Mouse (Mus musculus): ENCODE measurements around the gene L3mbtl4.

L3mbtl4 gene

DNA sequence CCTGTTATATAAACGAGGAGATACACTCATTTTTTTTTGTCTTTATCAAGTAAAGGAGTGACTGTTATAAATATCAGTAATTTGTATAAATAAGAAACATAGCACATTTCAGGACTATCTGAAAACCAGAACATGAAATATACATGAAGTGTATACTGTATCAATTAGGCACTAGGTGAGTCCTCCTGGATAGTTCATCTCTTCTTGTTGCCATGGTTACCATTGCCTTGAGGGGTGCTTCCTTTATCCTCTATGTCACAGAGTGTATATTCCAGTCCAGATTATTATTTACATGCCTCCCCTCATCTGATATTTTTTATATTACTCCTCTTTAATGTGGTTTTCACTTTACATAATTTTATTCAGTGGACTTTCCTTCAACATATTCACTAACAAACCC, 392.9 kb downstream of the L3mbtl4 start:
- no peak for DNase-seq (ENCODE audit: low spot score)

DNA sequence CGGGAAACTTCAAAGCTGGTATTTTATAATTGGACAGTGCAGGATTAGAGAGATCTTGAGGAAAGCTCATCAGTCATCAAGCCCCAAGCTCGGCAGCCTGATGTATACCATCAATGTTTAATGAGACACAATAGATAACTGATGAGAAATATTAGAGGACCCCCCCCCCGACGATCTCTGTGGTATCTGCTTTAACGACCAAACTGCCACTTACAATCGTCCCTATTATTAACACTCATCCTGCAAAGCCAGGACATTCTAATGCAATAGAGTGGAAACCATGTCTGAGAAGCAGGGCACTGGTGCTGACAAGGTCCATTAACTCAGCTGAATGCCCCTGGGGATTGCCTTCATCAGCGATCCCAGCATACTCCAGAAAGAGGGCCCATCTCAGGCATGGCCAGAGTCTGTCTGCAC, 398.5 kb downstream of the L3mbtl4 start:
- DNase-seq (ENCODE audit: low spot score) = no peak

DNA sequence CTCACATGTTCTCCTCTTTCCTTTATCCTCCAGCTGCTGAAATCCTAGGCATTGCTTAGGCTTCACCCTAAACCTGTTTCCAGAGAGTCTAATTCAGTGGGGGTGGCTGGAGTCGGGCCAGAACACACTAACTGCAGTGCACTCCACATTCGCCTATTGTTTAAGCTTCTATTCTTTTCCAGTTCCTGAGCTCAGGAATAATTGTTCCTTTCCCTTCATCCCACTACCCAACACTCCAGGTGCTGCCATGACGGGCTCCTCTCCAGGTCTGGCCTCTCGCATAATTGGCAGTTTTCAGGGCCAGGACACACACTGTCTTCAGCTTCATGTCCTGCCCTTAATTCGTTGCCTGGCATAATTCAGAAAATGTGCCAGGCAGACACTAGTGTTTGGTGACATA, 437.1 kb downstream of the L3mbtl4 start:
- no peak for DNase-seq (ENCODE audit: low spot score)

DNA sequence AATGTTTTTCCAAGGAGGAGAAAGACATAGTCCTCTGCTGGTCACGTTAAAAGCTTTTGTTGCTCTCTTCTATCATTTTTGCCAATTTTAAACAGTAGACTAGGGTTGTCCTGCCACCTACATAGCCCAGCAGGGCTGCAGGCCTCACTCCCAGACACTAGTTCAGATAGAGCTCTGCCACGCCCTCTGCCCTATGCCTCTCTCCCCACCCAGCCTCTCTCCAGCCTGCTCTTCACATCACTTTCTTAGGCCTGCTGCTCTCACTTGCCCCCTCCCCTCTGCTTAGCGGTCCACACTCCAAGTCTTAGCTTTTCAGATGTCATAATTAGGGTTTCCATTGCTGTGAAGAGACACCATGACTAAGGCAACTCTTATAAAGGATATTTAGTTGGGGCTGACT, 437.8 kb downstream of the L3mbtl4 start:
- DNase-seq (ENCODE audit: low spot score) = no peak

DNA sequence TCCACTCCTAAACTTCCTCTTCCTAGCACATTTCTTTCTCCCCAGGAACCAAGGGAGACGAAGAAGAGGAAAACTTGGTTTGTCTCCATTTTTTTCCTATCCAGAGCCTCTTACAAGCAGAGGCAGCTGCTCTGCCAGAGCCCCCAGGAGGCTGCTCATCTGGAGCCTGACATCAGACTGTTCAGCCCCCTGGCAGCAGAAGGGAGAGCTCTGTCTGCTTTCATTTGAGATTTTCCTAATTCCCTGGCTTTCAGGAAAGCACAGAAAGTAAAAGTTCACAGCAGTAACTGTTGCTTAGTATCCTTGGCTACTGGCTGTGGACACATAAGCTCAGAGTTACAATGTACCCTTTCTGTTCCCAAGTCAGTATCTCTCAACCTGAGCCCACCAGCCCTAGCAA, 474.7 kb downstream of the L3mbtl4 start:
- no peak for DNase-seq (ENCODE audit: low spot score)

DNA sequence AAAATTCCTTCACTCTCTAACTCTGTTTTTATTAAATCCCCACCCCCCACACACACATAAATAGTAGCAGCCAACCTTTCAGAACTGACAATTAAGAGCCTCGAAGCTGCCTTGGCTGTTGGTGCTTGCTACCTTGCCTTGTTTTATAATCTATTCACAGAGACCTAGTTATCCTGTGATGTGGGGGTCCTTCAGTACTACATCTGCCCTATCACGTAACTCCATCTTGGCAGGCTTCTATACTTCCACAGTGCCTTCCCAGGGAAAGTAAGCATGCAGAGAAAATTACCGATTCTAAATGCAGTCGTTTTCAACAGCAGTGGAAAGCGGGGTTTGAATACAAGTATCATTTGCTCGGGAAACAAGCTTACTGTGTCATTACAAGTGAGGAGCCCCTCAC, 476.9 kb downstream of the L3mbtl4 start:
- no peak for DNase-seq (ENCODE audit: low spot score)

DNA sequence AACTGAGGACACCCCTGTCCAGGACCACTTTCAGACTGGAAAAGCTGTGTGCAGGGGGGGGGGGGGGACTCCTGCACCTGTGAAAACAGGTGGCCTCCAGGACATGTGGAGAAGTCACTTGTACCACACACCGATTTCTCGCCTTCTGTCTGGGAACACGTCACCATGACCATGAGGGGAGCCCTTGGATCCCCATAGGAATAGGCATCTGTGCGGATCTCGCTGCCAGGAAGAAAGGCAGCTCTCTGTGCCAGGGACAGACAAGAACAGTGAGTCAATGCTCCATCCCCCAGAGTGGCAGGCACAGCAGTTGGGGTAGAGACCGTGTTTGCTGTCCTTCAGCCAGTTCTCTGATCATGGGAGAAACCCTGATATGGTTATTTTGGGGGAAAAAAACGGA, 479.5 kb downstream of the L3mbtl4 start:
- DNase-seq (ENCODE audit: low spot score) = no peak

DNA sequence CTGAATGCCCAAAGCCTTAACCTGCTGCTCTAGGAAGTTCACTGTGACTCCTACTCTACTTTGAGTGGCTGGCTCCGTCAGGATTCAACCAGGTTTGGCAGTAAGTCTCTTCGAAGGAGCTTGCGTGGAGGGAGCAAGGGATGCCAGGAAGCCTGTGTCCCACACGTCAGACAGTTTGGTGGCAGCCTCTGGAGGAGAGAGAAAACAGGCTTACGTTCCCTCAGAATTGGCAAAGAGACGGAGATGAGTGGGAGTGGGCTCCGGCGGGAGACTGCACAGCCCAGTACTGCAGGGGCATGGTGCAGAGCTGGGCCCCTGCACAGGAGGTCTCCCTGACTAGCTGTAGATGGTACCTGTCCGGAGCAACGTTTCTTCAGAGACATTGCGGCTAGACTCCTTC, 481.2 kb downstream of the L3mbtl4 start:
- no peak for DNase-seq (ENCODE audit: low spot score)

DNA sequence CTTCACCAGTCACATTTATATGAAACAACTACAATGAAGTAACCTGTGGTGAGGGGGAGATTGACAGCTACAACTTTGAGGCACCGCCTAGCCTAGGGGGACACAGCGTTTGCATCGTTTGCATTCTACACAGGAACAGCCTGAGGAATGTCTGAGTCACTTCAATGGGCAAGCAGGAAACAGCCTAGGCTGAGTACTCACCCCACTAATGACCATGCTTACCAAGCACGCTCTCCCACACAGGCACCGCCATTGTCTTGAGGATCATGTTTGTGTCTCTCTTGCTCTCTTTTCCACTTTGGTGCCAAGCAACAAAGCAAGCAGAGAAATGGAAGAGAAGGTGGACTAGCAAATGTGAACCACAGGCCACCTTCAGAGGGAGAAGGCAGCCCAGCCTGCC, 484.8 kb downstream of the L3mbtl4 start:
- DNase-seq (ENCODE audit: low spot score) = no peak

DNA sequence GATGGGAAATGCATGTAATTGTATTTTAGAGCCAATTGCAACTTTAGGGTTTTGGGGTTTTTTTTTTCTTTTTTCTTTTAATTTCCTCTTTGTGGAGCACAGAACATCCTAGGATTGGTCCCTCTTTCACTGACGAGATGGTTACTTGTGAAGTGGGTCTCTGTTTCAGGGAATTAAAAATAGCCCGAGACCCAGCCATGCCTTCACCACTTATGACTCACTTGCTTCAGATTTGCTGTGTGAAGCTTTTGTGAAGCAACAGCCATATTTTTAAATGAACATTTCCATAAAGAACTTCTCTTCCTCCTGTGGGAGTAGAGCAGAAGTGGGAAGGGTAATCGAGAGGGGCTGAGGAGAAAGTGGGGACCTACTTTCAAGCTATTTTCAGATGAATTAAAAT, 485.3 kb downstream of the L3mbtl4 start:
- no peak for DNase-seq (ENCODE audit: low spot score)

DNA sequence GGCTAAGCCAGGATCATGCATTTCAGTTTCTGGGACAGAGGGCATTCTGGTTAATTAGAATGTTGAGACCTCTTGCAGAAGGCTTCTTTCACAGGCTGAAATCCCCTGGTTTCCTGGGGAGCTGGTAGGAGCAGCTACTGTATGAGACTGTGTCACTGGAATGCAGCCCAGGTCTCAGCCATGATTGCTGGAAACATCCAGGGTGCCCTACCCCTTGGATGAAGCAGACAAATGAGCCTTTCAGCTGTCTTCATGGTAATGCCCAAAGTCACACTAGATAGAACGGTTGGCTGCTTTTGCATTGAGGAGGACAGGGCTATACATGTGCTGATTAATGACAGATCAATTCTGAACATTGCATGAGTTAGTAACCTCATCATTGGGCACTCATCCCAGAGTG, 486.4 kb downstream of the L3mbtl4 start:
- no peak for DNase-seq (ENCODE audit: low spot score)

DNA sequence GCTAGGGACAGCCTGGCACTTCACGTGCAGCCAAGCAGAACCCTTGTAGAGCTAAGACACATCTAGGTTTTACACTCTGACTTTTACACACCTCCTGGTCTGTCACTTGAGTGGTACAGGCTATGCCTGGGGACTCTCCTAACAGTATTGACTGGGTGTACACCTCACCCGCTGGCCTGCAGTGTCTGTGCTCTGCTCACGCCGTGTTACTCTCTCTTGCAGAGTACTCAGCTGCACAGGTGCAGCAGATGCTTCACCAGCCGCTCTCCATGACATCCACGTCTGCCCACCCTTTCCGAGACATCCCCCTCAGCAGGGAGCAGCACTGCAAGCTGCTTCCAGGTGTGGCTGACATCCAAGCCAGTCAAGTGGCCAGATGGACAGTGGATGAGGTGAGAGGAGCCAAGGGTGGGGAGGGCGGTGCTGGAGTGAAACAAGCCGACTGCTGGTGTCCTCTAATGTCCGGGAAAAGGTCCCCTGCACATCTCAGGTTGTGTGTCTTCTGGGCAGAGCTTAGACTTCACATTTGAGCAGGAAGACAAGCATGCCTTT, 490.8 kb downstream of the L3mbtl4 start:
- no peak for DNase-seq (ENCODE audit: low spot score)

DNA sequence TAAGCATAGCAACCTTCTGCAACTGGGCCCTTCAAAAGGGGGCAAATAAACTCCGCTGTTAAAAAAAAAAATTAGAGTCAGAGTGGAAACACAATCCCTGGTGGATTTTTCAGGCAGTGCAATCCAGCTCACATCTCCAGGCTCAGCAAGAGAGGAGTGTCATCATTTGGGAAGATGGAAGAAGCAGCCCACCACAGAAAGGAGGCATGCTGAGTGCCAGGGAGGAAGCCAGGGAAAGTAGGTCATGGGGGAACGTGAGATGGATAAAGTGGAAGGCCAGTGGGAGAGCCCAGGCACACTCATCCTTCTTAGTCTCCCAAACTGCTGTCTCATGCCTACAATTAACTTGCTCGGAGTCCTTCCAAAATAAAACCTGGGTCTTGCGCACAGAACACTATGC, 496.0 kb downstream of the L3mbtl4 start:
- DNase-seq (ENCODE audit: low spot score) = no peak

DNA sequence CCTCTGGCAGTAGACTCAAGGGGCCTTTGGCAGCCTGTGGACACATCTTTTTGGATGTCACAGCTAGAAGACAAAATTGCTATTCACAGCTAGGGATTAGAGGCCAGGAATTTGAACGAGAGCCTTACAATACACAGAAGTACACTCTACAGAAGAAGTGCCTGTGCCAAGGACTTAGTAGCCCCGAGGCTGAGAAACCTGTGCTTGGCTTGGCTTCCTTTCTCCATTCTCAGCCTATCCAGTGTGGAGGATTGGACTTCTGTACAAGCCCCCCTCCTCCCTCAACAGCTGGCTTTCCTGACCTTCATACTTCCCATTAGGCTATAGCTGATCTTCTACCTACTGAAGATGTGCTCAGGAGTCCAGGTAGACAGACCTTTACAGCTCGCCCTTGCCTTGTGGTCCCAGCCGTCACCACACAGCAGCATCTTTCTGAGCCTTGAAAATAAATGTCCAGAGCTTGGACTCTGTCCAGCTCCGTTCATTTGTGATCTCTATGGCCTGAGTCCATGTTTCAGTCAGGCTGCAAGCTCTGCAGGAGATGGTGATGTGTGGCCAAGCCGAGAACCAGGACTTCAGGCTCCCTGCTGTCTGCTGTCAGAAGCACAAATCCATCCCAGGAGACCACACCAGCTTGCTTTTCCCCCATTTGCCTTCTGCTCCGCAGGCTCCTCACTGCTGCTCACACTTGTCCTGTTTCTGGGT, 497.6 kb downstream of the L3mbtl4 start:
- DNase-seq (ENCODE audit: low spot score) = no peak

DNA sequence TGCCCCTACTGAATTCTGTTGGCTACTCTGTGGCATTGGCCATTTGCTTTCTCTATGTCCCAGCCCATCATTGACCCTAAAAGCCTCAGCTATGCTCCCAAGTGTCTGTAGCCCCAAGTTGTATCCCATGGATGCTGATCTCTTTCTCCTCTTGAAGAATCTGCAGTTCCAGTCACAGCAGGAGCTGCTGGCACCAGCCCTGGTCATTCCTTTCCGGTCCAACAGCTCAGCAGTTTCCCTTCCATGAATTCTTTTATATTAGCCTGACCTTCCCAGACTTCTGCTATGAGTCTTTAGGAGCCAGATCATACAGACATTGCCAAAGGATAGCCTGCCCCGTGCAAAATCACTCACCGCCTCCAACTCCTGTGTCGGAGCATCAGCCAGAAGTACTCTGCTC, 520.1 kb downstream of the L3mbtl4 start:
- no peak for DNase-seq (ENCODE audit: low spot score)

DNA sequence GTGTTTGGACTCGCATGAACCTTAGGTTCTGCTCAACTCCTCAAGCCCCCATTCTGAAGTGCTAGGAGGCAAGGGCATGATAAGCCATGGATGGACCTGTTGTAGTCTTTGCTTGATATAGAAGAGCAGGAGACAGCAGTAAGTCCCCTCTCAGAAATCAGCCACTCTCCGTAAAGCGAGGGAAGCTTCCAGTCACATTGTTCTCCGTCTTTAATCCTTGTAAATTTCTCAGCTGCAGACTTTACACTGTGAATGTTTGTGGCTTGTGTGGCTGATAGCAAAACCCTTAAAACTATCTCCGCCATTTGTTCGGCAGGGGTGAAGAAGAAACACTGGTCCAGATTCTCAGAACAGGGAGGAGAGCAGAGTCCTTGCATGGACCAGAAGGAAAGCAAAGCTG, 552.7 kb downstream of the L3mbtl4 start, which contains the start of gene Tmem200c:
Tmem200c (plus strand) TSS at position 301 of the 400 bp plus-strand sequence.
- no peak for DNase-seq (ENCODE audit: low spot score)
